ENCODE assay signal across 26 mouse cellular contexts in genomic region chr11:87667107-87668090, GRCm38 (mm10). TPM values are rescaled to one million over a fixed set of nuclear protein-coding genes. Genes with fewer than 3 reads are reported as not detected.
DNase-seq lines count a peak whose midpoint lies in the region; ATAC-seq and TF ChIP-seq lines count a peak whose summit lies in the region.
"Had no signal": no experiment of that assay in that cellular context is flagged by ENCODE, and none has a peak within 500 bp of the region (broad histone marks: within the 10 kb centered on the region; RNA-seq: fewer than 3 reads in every experiment).

No protein-coding gene starts in this region.

- H3K36me3 ChIP-seq in kidney, embryonic 16.5 days (ENCODE audit: insufficient read depth, low read length) = no peaks in the 10 kb centered on the region
- no peaks in the 10 kb centered on the region for H3K36me3 ChIP-seq in lung, embryonic 16.5 days (ENCODE audit: control insufficient read depth, insufficient read depth, low read length)
- H3K36me3 ChIP-seq in intestine, embryonic 16.5 days (ENCODE audit: control insufficient read depth, insufficient read depth, low read length) = no peaks in the 10 kb centered on the region
- no peaks in the 10 kb centered on the region for H3K36me3 ChIP-seq in stomach, postnatal 0 days (ENCODE audit: control insufficient read depth, insufficient read depth, low read length)
- H3K36me3 ChIP-seq: embryonic facial prominence, embryonic 12.5 days; forebrain, embryonic 12.5 days; heart, embryonic 15.5 days; limb, embryonic 13.5 days; midbrain, embryonic 15.5 days; neural tube, embryonic 12.5 days had no signal

- TF ChIP-seq EP300 in stomach, postnatal 0 days (optimal IDR thresholded peaks at IDR 0.05) = no peak

- no peaks in the 10 kb centered on the region for H3K4me1 ChIP-seq in kidney, embryonic 16.5 days (ENCODE audit: insufficient read depth, low read length)
- H3K4me1 ChIP-seq in lung, embryonic 16.5 days (replicated peaks; ENCODE audit: control insufficient read depth, insufficient read depth, low read length) = no peaks in the 10 kb centered on the region
- no peaks in the 10 kb centered on the region for H3K4me1 ChIP-seq in intestine, embryonic 16.5 days (ENCODE audit: control insufficient read depth, insufficient read depth, low read length)
- H3K4me1 ChIP-seq in stomach, postnatal 0 days (replicated peaks; ENCODE audit: control insufficient read depth, insufficient read depth) = no peaks in the 10 kb centered on the region
- H3K4me1 ChIP-seq: embryonic facial prominence, embryonic 12.5 days; neural tube, embryonic 12.5 days had no signal

- H3K9ac ChIP-seq in kidney, embryonic 16.5 days (replicated peaks; ENCODE audit: low read length) = no peak overlapping the region
- H3K9ac ChIP-seq in lung, embryonic 16.5 days (ENCODE audit: low read length) = no peak overlapping the region
- H3K9ac ChIP-seq in intestine, embryonic 16.5 days (ENCODE audit: low read depth, low read length) = no peak overlapping the region
- H3K9ac ChIP-seq in stomach, postnatal 0 days (ENCODE audit: low read length) = no peak overlapping the region
- H3K9ac ChIP-seq: embryonic facial prominence, embryonic 12.5 days; forebrain, embryonic 12.5 days; heart, embryonic 15.5 days; hindbrain, embryonic 14.5 days; limb, embryonic 13.5 days; midbrain, embryonic 15.5 days; neural tube, embryonic 12.5 days had no signal

- DNase-seq in kidney, postnatal 10 days = no peak
- no peak for DNase-seq in lung, postnatal 4 days
- DNase-seq in stomach, postnatal 0 days (ENCODE audit: low spot score) = no peak
- DNase-seq in layer of hippocampus, postnatal 10 days (ENCODE audit: low spot score in 2 of 2) = no peak
- no peak for DNase-seq in cerebellum, adult 11-12 months
- DNase-seq: adrenal gland, adult 2 months; cerebellum, adult 11 months; cerebellum, postnatal 14 days; gastrocnemius, adult 2 months; heart, postnatal 4 days; kidney, postnatal 4 days; retina, postnatal 1 day; right cerebral cortex, postnatal 25 days had no signal

- no peak overlapping the region for H3K27ac ChIP-seq in kidney, embryonic 16.5 days (ENCODE audit: low read length)
- no peak overlapping the region for H3K27ac ChIP-seq in lung, embryonic 16.5 days (ENCODE audit: low read length)
- H3K27ac ChIP-seq in intestine, embryonic 16.5 days (ENCODE audit: low read length) = peak overlapping the region; percentile 23; the same call in 1 of the 2 replicates
- H3K27ac ChIP-seq in stomach, postnatal 0 days (replicated peaks) = no peak overlapping the region; the same call in 1 of the 2 replicates
- H3K27ac ChIP-seq: embryonic facial prominence, embryonic 12.5 days; forebrain, embryonic 12.5 days; gastrocnemius, adult 2 months; heart, embryonic 15.5 days; hindbrain, embryonic 14.5 days; limb, embryonic 13.5 days; midbrain, embryonic 15.5 days; neural tube, embryonic 12.5 days had no signal

- no peak overlapping the region for H3K4me3 ChIP-seq in kidney, embryonic 16.5 days (ENCODE audit: low read length)
- H3K4me3 ChIP-seq in lung, embryonic 16.5 days (ENCODE audit: low read length) = 0 out of 2 replicates have a peak overlapping the region, but pooled peaks have one; percentile 15
- H3K4me3 ChIP-seq in intestine, embryonic 16.5 days (ENCODE audit: low read length) = peak overlapping the region; percentile 19
- H3K4me3 ChIP-seq in stomach, postnatal 0 days (ENCODE audit: low read depth, low read length) = no peak overlapping the region
- H3K4me3 ChIP-seq: embryonic facial prominence, embryonic 12.5 days; forebrain, embryonic 12.5 days; gastrocnemius, adult 2 months; heart, embryonic 15.5 days; limb, embryonic 13.5 days; midbrain, embryonic 15.5 days; neural tube, embryonic 12.5 days had no signal

- H3K9me3 ChIP-seq in kidney, embryonic 16.5 days (ENCODE audit: low read length) = no peaks in the 10 kb centered on the region
- no peaks in the 10 kb centered on the region for H3K9me3 ChIP-seq in lung, embryonic 16.5 days (ENCODE audit: control insufficient read depth, low read length)
- no peaks in the 10 kb centered on the region for H3K9me3 ChIP-seq in intestine, embryonic 16.5 days (ENCODE audit: control insufficient read depth, low read length)
- no peaks in the 10 kb centered on the region for H3K9me3 ChIP-seq in stomach, postnatal 0 days (ENCODE audit: control insufficient read depth, low read length)
- H3K9me3 ChIP-seq: embryonic facial prominence, embryonic 12.5 days; forebrain, embryonic 12.5 days; heart, embryonic 15.5 days; limb, embryonic 13.5 days; midbrain, embryonic 15.5 days; neural tube, embryonic 12.5 days had no signal

- H3K27me3 ChIP-seq in kidney, embryonic 16.5 days (ENCODE audit: insufficient read depth, low read length) = peaks cover 7% of the 10 kb centered on the region
- H3K27me3 ChIP-seq in lung, embryonic 16.5 days (ENCODE audit: control insufficient read depth, insufficient read depth, low read depth, low read length) = no peaks in the 10 kb centered on the region
- no peaks in the 10 kb centered on the region for H3K27me3 ChIP-seq in intestine, embryonic 16.5 days (replicated peaks; ENCODE audit: control insufficient read depth, insufficient read depth, low read length)
- no peaks in the 10 kb centered on the region for H3K27me3 ChIP-seq in stomach, postnatal 0 days (ENCODE audit: control insufficient read depth, insufficient read depth, low read length)
- H3K27me3 ChIP-seq: Patski had no signal

- 57% methylated on average over 4 of the region's 4 CpGs for WGBS in kidney, embryonic 16.5 days
- 31% methylated on average over 4 of the region's 4 CpGs for WGBS in lung, embryonic 16.5 days
- 43% methylated on average over 4 of the region's 4 CpGs for WGBS in intestine, embryonic 16.5 days
- 46% methylated on average over 4 of the region's 4 CpGs for WGBS in stomach, postnatal 0 days

- TF ChIP-seq CTCF in stomach, postnatal 0 days (IDR thresholded peaks at IDR 0.05; ENCODE audit: low read depth) = no peak

- no peak for ATAC-seq in kidney, embryonic 16.5 days (ENCODE audit: low FRiP score, low TSS enrichment)
- no peak for ATAC-seq in lung, embryonic 16.5 days (ENCODE audit: low read depth)
- no peak for ATAC-seq in intestine, embryonic 16.5 days
- no peak for ATAC-seq in stomach, postnatal 0 days (ENCODE audit: low FRiP score, low TSS enrichment)
- ATAC-seq: CD4-positive, CD25-positive, alpha-beta regulatory T cell, adult 4 months; inflammation-experienced regulatory T-cells, adult 6 months; midbrain, embryonic 15.5 days; Patski had no signal

- 0 out of 2 replicates have a peak overlapping the region, but pooled peaks have one; percentile 23 for H3K4me2 ChIP-seq in kidney, embryonic 16.5 days (replicated peaks; ENCODE audit: low read depth, low read length)
- H3K4me2 ChIP-seq in lung, embryonic 16.5 days (ENCODE audit: low read depth, low read length) = peak overlapping the region; percentile 25
- peak overlapping the region; percentile 27; the same call in 1 of the 2 replicates for H3K4me2 ChIP-seq in intestine, embryonic 16.5 days (ENCODE audit: low read depth, low read length)
- H3K4me2 ChIP-seq in stomach, postnatal 0 days (replicated peaks; ENCODE audit: low read depth) = peak overlapping the region; percentile 25
- H3K4me2 ChIP-seq: embryonic facial prominence, embryonic 12.5 days; forebrain, embryonic 12.5 days; heart, embryonic 15.5 days; hindbrain, embryonic 14.5 days; midbrain, embryonic 15.5 days; neural tube, embryonic 12.5 days had no signal

RNA-seq across cellular contexts. Expression of gene Rnf43, which starts 4.9 kb away (rescaled TPM):
- 7.2 and 8.0 TPM in 2 replicates for polyA plus RNA-seq in kidney, embryonic 16.5 days (2015; fragmentation: Nextera tagmentation; extraction: Ambion mirVana)
- polyA plus RNA-seq in lung, embryonic 16.5 days (2015; fragmentation: Nextera tagmentation; extraction: Ambion mirVana) = 15.8 and 16.5 TPM in 2 replicates
- polyA plus RNA-seq in intestine, embryonic 16.5 days (2015; fragmentation: Nextera tagmentation; extraction: Ambion mirVana) = 11.2 and 12.4 TPM in 2 replicates
- 6.6 and 7.4 TPM in 2 replicates for polyA plus RNA-seq in stomach, postnatal 0 days (2015; fragmentation: Nextera tagmentation; extraction: Ambion mirVana)
- 1 to 10 TPM; 3.8 to 4.0 TPM for total RNA-seq in layer of hippocampus, postnatal 10 days (2021)

RNA-seq across cellular contexts. Expression of gene Hsf5, which starts 50.4 kb away (rescaled TPM):
- 0.17 and 0.32 TPM in 2 replicates for polyA plus RNA-seq in kidney, embryonic 16.5 days (2015; fragmentation: Nextera tagmentation; extraction: Ambion mirVana)
- 0.25 and 0.26 TPM in 2 replicates for polyA plus RNA-seq in lung, embryonic 16.5 days (2015; fragmentation: Nextera tagmentation; extraction: Ambion mirVana)
- polyA plus RNA-seq in intestine, embryonic 16.5 days (2015; fragmentation: Nextera tagmentation; extraction: Ambion mirVana) = 0.15 and 0.17 TPM in 2 replicates
- polyA plus RNA-seq in stomach, postnatal 0 days (2015; fragmentation: Nextera tagmentation; extraction: Ambion mirVana) = 0.12 TPM in 1 of 2 replicates, not detected in the other
- under 1 TPM; 0.51 to 0.87 TPM for total RNA-seq in layer of hippocampus, postnatal 10 days (2021)
- total RNA-seq: gastrocnemius, adult 2 months had no signal

Comparison
In these comparisons a context has a peak if more than half of its experiments do, and no peak if none do; other contexts are left out.
1. H3K4me3 ChIP-seq: peak in lung, embryonic 16.5 days (single experiment) and intestine, embryonic 16.5 days (single experiment); none in kidney, embryonic 16.5 days (single experiment) and stomach, postnatal 0 days (single experiment).
2. Peak in every context shown above with its lines, with median percentiles within 50 percentile points of each other: H3K4me2 ChIP-seq.